Mouse (Mus musculus) splenic B cell, adult 2 months (primary cell): ENCODE data around the gene Adamts3.

ENCODE experiments used
- DNase-seq: peaks from one replicate; pipeline ENCODE4 v3.0.0-alpha.2; 2011; ENCODE audit warnings: low read depth, low spot score
- H3K27me3 ChIP-seq: 2 replicates; pipeline ENCODE4 v1.6.1; 2012; ENCODE audit warnings: mild to moderate bottlenecking, low read length, moderate library complexity, mixed read lengths; ENCODE audit not compliant: control insufficient read depth, poor library complexity, insufficient read depth, severe bottlenecking
- H3K36me3 ChIP-seq: 2 replicates; pipeline ENCODE4 v1.6.1; 2012; ENCODE audit warnings: mild to moderate bottlenecking, low read length, moderate library complexity, mixed read lengths; ENCODE audit not compliant: control insufficient read depth, poor library complexity, insufficient read depth, severe bottlenecking

The Adamts3 gene

GRCm38 (mm10) chr5:89704264-89704663, 178.9 kb downstream of the Adamts3 start:
- DNase-seq = no peak
- Histone ChIP-seq H3K27me3 (no peaks in the 10 kb centered on the region), H3K36me3 (no peaks in the 10 kb centered on the region)

GRCm38 (mm10) chr5:89701241-89702007, 181.7 kb downstream of the Adamts3 start:
- Histone ChIP-seq H3K36me3 (no peaks in the 10 kb centered on the region), H3K27me3 (no peaks in the 10 kb centered on the region)
- DNase-seq = no peak

- no peaks in the 10 kb centered on the region for H3K36me3 ChIP-seq
- DNase-seq = no peak
These were observed 195.3 kb downstream of the Adamts3 start for GRCm38 (mm10) chr5:89687826-89688225.

GRCm38 (mm10) chr5:89679871-89680536, 203.1 kb downstream of the Adamts3 start:
- Histone ChIP-seq H3K27me3 (no peaks in the 10 kb centered on the region), H3K36me3 (no peaks in the 10 kb centered on the region)
- DNase-seq = peak; percentile 45

More at GRCm38 (mm10) chr5:89687826-89688225, 195.3 kb downstream of the Adamts3 start:
- H3K27me3 ChIP-seq = no peaks in the 10 kb centered on the region

- DNase-seq = no peak
- Histone ChIP-seq H3K36me3 (no peaks in the 10 kb centered on the region), H3K27me3 (no peaks in the 10 kb centered on the region)
These were observed 205.0 kb downstream of the Adamts3 start for GRCm38 (mm10) chr5:89678148-89678547.

GRCm38 (mm10) chr5:89674066-89674848, 208.9 kb downstream of the Adamts3 start:
- Histone ChIP-seq H3K27me3 (no peaks in the 10 kb centered on the region), H3K36me3 (no peaks in the 10 kb centered on the region)
- DNase-seq = no peak

- Histone ChIP-seq H3K36me3 (no peaks in the 10 kb centered on the region), H3K27me3 (no peaks in the 10 kb centered on the region)
- no peak for DNase-seq
These were observed 210.2 kb downstream of the Adamts3 start for GRCm38 (mm10) chr5:89672950-89673349.

- no peaks in the 10 kb centered on the region for H3K36me3 ChIP-seq
- no peaks in the 10 kb centered on the region for H3K27me3 ChIP-seq
- DNase-seq = no peak
These were observed 228.8 kb downstream of the Adamts3 start for GRCm38 (mm10) chr5:89654327-89654726.

- H3K27me3 ChIP-seq = no peaks in the 10 kb centered on the region
- DNase-seq = no peak
- no peaks in the 10 kb centered on the region for H3K36me3 ChIP-seq
These were observed 229.3 kb downstream of the Adamts3 start for GRCm38 (mm10) chr5:89653862-89654261.

GRCm38 (mm10) chr5:89646940-89647339, 236.2 kb downstream of the Adamts3 start:
- no peaks in the 10 kb centered on the region for H3K36me3 ChIP-seq
- DNase-seq = no peak
- H3K27me3 ChIP-seq = no peaks in the 10 kb centered on the region

GRCm38 (mm10) chr5:89635434-89635833, 247.7 kb downstream of the Adamts3 start:
- no peak for DNase-seq
- no peaks in the 10 kb centered on the region for H3K36me3 ChIP-seq

GRCm38 (mm10) chr5:89631599-89631998, 251.5 kb downstream of the Adamts3 start:
- DNase-seq = no peak
- Histone ChIP-seq H3K27me3 (no peaks in the 10 kb centered on the region), H3K36me3 (no peaks in the 10 kb centered on the region)

More at GRCm38 (mm10) chr5:89635434-89635833, 247.7 kb downstream of the Adamts3 start:
- H3K27me3 ChIP-seq = no peaks in the 10 kb centered on the region
